Mouse (Mus musculus) left cerebral cortex, adult 18-20 months (tissue): ENCODE data around the gene Myo1c. TPM values are rescaled to one million over a fixed set of nuclear protein-coding genes. Genes with fewer than 3 reads are reported as not detected.

Experiments
- DNase-seq, 2 experiments: peaks; one replicate each; pipeline ENCODE4 v3.0.0; 2021 to 2022; ENCODE audit warnings: low spot score in 2 of 2, mixed read lengths in 1 of 2
- total RNA-seq, 2 experiments: library from RNA; stranded (reverse); gene quantifications; 2 replicates each; pipeline ENCODE4 v1.2.3; 2021

Gene Myo1c
- total RNA-seq, 2 experiments from 2014 or later, result 20.9 to 25.1 TPM

DNA sequence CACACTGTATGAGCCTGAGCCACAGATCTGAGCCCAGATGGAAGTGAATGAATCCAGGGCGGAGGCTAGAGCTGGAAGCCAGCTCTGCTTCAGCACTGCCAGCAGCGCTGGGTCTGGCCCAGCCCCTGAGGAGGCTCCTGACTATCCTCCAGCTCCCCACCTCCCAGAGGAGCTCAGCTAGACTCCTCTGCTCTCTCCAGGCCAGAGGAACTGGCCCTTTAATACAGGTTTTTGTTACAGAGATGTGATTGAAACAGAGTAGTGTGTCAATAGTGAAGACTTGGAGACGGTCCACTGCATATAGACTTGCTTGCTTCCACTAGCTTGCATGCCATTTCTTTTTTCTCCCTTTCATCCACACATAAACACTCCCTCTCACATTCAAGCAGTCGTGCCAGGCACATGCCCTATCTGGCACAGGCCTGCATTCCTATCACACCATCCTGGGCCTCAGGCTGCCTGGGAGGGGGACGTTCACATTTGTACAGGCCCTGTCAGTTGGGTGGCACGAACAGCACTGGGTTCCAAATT lies 2.6 kb upstream of the Myo1c start:
- DNase-seq, result no peak

- DNase-seq, result no peak
Observed at GRCm38 (mm10) chr11:75649155-75649561, 1.1 kb upstream of the Myo1c start.

- DNase-seq, result no peak
Observed at GRCm38 (mm10) chr11:75650958-75651425, 688 bp downstream of the Myo1c start.

- DNase-seq, result peak; percentile 72 to 81
Observed at GRCm38 (mm10) chr11:75651426-75652221, 1.3 kb downstream of the Myo1c start.

DNA sequence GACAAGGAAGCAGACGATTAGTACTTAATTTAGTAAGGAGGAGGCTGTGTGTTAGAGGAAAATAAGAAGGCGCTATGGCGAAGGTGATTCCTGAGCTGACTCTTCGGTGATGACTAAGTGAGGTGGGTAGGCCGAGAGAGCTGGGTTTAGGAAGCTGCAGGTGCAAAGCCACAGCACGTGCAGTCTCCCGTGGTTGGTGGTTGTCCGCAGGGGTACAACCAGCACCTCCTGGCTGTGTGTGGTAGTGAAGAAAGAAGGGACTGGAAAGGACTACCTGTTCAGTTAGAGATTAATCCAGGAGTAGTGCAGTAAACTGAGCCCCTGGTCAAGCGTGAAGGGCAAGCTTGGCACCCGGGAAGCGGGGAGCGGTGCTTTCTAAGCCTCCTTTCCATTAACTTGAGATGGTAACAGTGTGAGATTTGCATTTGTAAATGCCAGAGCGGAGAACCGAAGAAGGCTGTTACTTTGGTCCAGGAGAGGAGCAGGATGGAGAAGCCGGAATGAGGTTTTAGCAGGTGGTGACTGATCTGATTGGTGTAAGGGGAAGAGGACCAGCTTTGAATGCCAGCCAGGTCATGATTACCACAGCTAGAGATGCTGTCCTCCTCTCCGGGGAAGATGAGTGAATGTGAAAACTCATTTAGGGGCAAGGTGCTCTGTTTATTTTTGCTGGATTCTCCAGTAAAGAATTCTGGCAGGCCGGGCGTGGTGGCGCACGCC lies 2.1 kb downstream of the Myo1c start:
- DNase-seq, result peak in 1 of 2 experiments; percentile 42

DNA sequence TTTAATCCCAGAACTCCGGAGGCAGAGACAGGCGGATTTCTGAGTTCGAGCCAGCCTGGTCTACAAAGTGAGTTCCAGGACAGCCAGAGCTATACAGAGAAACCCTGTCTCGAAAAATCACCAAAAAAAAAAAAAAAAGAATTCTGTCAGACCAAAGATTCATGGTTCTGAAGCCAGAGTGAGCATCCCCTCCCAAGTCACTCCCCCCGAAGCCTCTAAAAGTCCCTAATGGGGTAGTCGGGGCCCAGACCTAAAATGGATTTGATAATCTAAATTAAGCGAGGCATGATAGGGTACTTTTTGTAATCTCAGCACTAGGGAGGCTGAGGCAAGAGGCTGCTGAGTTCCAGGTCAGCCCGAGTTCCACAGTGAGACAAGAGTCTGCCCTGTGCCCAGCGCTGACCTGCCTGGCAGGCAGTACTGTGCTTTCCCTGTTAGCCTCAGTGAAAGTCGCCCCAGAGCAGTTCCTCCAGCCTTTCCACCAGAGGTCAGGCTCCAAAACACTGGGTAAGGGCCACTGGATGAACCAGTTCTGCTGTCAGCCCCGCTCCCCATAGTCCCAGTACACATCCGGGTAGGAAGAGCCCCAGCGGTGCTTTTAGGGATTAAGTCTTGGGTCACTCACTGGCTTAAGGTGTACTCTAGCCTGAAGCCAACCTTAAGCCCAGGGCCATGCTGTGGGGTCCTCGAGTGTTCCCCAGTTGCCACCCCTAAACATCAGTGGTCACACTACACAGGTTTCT lies 2.8 kb downstream of the Myo1c start:
- DNase-seq, result no peak

GRCm38 (mm10) chr11:75653781-75654470 lies 3.6 kb downstream of the Myo1c start:
- peak; percentile 38 to 48 for DNase-seq

DNA sequence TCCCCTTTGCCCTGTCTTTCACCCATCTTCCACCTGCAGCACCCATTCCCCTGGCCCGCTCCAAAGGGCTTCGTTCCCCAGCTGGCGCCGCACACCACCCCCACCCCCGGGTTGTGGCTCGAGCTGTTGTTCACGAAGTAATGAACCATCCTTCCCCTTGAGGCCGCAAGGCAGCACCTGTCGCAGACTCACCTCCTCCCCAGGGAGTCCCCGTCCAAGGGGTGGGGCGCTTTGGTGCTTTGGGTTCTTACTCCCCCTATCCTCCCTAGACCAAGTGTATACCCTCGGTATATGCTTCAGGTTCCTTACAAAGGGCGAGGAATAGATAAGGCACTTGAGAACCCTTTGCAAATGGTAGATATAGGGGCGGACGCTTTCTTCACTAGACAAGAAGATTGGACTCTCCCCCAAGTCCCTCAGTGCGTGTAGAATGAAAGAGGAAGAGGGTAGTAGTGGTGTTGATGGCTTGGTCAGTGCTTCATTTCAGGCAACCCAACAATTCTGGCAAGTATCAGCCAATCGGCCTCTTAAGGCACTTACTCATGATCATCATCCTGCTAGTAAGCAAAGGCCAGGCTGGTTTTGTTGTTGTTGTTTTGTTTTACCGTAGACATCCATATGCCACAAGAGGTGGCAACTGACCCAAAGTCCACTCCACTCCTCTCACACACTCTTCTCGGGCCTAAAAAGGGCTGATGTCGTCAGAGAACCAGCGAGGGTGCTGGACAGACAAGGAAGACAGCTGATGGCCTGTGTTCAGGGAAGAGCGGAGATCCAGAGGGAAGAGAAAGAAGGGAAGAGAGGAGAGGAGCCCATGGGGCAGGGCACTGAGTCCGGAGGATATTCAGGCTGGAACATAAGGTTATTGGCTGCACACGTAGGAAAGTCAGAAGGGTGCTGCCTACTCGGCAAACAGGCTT lies 4.4 kb downstream of the Myo1c start:
- no peak for DNase-seq

GRCm38 (mm10) chr11:75655621-75656545 lies 5.6 kb downstream of the Myo1c start:
- peak; percentile 43 to 52 for DNase-seq

- no peak for DNase-seq
Observed at GRCm38 (mm10) chr11:75656621-75657590, 6.6 kb downstream of the Myo1c start.

- no peak for DNase-seq
Observed at GRCm38 (mm10) chr11:75657841-75658240, 7.5 kb downstream of the Myo1c start.

DNA sequence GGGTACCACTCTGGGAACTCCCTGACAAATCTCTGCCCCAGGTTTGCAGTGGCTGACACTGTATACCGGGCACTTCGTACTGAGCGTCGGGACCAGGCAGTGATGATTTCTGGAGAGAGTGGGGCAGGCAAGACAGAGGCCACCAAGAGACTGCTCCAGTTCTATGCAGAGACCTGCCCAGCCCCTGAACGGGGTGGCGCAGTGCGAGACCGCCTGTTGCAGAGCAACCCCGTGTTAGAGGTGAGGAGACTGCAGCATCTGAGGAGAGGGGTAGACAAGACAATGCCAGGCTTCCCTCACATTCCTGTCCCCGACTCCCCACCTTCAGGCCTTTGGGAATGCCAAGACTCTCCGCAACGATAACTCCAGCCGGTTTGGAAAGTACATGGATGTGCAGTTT lies 8.0 kb downstream of the Myo1c start:
- no peak for DNase-seq

GRCm38 (mm10) chr11:75658996-75659750 lies 8.9 kb downstream of the Myo1c start:
- no peak for DNase-seq

- no peak for DNase-seq
Observed at GRCm38 (mm10) chr11:75660081-75660590, 9.8 kb downstream of the Myo1c start.

DNA sequence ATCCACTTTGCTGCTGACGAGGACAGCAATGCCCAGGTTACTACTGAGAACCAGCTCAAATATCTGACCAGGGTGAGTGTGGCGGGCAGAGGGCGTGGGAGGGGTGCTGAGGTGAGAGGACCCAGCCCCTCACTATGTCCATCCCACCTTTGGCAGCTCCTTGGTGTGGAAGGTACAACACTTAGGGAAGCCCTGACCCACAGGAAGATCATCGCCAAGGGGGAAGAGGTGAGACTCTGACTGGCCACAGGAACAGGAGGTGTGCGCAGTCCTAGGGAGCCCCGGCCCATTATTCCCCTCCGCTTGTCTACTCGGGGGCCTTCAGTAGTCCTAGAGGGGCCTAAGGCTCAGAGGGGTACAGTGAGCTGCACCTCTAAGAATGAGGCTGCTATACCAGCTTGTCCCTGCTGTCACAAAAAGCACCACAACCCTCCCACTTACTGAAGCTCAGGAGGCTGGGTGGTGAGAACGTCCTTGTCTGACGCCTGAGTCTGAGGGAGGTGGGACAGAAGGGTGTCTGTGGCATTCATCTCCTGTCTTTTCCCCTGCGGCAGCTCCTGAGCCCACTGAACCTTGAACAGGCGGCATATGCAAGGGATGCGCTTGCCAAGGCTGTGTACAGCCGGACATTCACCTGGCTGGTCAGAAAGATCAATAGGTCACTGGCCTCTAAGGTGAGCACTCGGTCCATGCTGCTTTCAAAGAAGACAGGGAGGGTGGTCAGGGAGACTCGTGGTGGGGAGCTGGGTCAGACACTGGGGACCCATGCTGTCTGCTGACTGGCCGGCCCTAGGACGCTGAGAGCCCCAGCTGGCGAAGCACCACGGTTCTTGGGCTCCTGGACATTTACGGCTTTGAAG lies 10.9 kb downstream of the Myo1c start:
- DNase-seq, result no peak
